Mouse (Mus musculus) hindbrain, embryonic 12.5 days (tissue): ENCODE measurements around the gene Pltp. TPM values are rescaled to one million over a fixed set of nuclear protein-coding genes. Genes with fewer than 3 reads are reported as not detected.

Source experiments
- ATAC-seq: fragments of 200-750 bp; cut with Nextera tagmentation; 2 replicates; pipeline ENCODE4 v1.8.0; 2017; ENCODE audit warnings: moderate TSS enrichment; ENCODE audit not compliant: low FRiP score
- H3K27ac ChIP-seq: fragments of 300-500 bp; sonication (generic); 2 replicates; pipeline ENCODE4 v1.5.1; 2016; ENCODE audit warnings: mild to moderate bottlenecking
- H3K27me3 ChIP-seq: fragments of 300-500 bp; sonication (generic); 2 replicates; pipeline ENCODE4 v1.6.1; 2016; ENCODE audit warnings: mild to moderate bottlenecking
- H3K36me3 ChIP-seq: fragments of 300-500 bp; sonication (generic); 2 replicates; pipeline ENCODE4 v1.6.1; 2016; ENCODE audit warnings: mild to moderate bottlenecking
- H3K4me1 ChIP-seq: fragments of 300-500 bp; sonication (generic); 2 replicates; pipeline ENCODE4 v1.6.1; 2016
- H3K4me2 ChIP-seq: fragments of 300-500 bp; sonication (generic); replicated peaks from 2 replicates; pipeline ENCODE4 v1.6.1; 2016; ENCODE audit warnings: mild to moderate bottlenecking
- H3K4me3 ChIP-seq: fragments of 300-500 bp; sonication (generic); 2 replicates; pipeline ENCODE4 v1.5.1; 2016; ENCODE audit warnings: mild to moderate bottlenecking
- H3K9ac ChIP-seq: fragments of 300-500 bp; sonication (generic); 2 replicates; pipeline ENCODE4 v1.6.1; 2016; ENCODE audit warnings: mild to moderate bottlenecking, moderate library complexity
- H3K9me3 ChIP-seq: fragments of 300-500 bp; sonication (generic); replicated peaks from 2 replicates; pipeline ENCODE4 v1.6.1; 2016; ENCODE audit warnings: mild to moderate bottlenecking
- WGBS: fragments of 180-500 bp; shearing (Covaris S2); methylation state at CpG from one replicate; pipeline ENCODE4 v1.1.7; 2016; 5-methylcytosine and 5-hydroxymethylcytosine counted together
- polyA plus RNA-seq: library from polyadenylated mRNA; unstranded; fragments of >200 nt; fragmentation: Nextera tagmentation; extraction: Ambion mirVana; gene quantifications from 2 replicates; pipeline ENCODE4 v1.2.1, GENCODE M21; 2016

Pltp gene
- polyA plus RNA-seq = 77.3 and 78.5 TPM in 2 replicates

- peak within 1 kb of the TSS; percentile 42 for H3K4me3 ChIP-seq
- peak within 1 kb of the TSS; percentile 52 for H3K9ac ChIP-seq
- H3K9me3 ChIP-seq = no peaks in the 10 kb centered on the region
- peaks cover 34% of the 10 kb centered on the region for H3K27me3 ChIP-seq
- WGBS = under 1% methylated on average over 44 of the region's 47 CpGs
- H3K4me2 ChIP-seq = peak within 1 kb of the TSS; percentile 90
- H3K27ac ChIP-seq = peak within 1 kb of the TSS; percentile 41; the same call in 1 of the 2 replicates
- peak; percentile 85 for ATAC-seq
- H3K4me1 ChIP-seq = peaks cover 27% of the 10 kb centered on the region
- H3K36me3 ChIP-seq = no peaks in the 10 kb centered on the region
Observed at GRCm38 (mm10) chr2:164857101-164857821, at the start of gene Pltp. Gene Pltp (minus strand): TSS chr2:164857711.

GRCm38 (mm10) chr2:164906071-164906470, 48.6 kb upstream of the Pltp start:
- peaks cover 17% of the 10 kb centered on the region for H3K4me1 ChIP-seq
- H3K36me3 ChIP-seq = peaks cover 81% of the 10 kb centered on the region
- 0 out of 2 replicates have a peak, but pooled peaks cover 3% of the 10 kb centered on the region for H3K27me3 ChIP-seq
- peaks cover 7% of the 10 kb centered on the region for H3K9me3 ChIP-seq
- H3K4me3 ChIP-seq = no peak overlapping the region
- no peak for ATAC-seq
- no peak overlapping the region for H3K4me2 ChIP-seq
- WGBS = 96% methylated on average over 4 of the region's 4 CpGs
- no peak overlapping the region for H3K27ac ChIP-seq
- H3K9ac ChIP-seq = no peak overlapping the region

GRCm38 (mm10) chr2:164903496-164903895, 46.0 kb upstream of the Pltp start:
- no peak overlapping the region for H3K9ac ChIP-seq
- 100% methylated on average over 1 of the region's 1 CpGs for WGBS
- ATAC-seq = no peak
- peaks cover 100% of the 10 kb centered on the region for H3K36me3 ChIP-seq
- H3K4me1 ChIP-seq = no peaks in the 10 kb centered on the region
- no peak overlapping the region for H3K4me3 ChIP-seq
- 0 out of 2 replicates have a peak, but pooled peaks cover 3% of the 10 kb centered on the region for H3K27me3 ChIP-seq
- no peak overlapping the region for H3K27ac ChIP-seq
- H3K9me3 ChIP-seq = peaks cover 7% of the 10 kb centered on the region
- H3K4me2 ChIP-seq = no peak overlapping the region

GRCm38 (mm10) chr2:164901380-164901779, 43.9 kb upstream of the Pltp start:
- H3K27me3 ChIP-seq = 0 out of 2 replicates have a peak, but pooled peaks cover 3% of the 10 kb centered on the region
- H3K36me3 ChIP-seq = peaks cover 100% of the 10 kb centered on the region
- no peak overlapping the region for H3K4me3 ChIP-seq
- 92% methylated on average over 13 of the region's 13 CpGs for WGBS
- no peak overlapping the region for H3K27ac ChIP-seq
- no peak overlapping the region for H3K4me2 ChIP-seq
- no peak for ATAC-seq
- no peak overlapping the region for H3K9ac ChIP-seq
- no peaks in the 10 kb centered on the region for H3K4me1 ChIP-seq
- H3K9me3 ChIP-seq = peaks cover 4% of the 10 kb centered on the region

GRCm38 (mm10) chr2:164899723-164900459, 42.4 kb upstream of the Pltp start:
- Histone ChIP-seq H3K27me3 (0 out of 2 replicates have a peak, but pooled peaks cover 3% of the 10 kb centered on the region), H3K4me3 (no peak overlapping the region), H3K36me3 (peaks cover 100% of the 10 kb centered on the region), H3K9ac (no peak overlapping the region), H3K27ac (no peak overlapping the region), H3K9me3 (no peaks in the 10 kb centered on the region), H3K4me2 (no peak overlapping the region), H3K4me1 (no peaks in the 10 kb centered on the region)
- 90% methylated on average over 16 of the region's 16 CpGs for WGBS
- no peak for ATAC-seq

GRCm38 (mm10) chr2:164899034-164899433, 41.5 kb upstream of the Pltp start:
- no peak for ATAC-seq
- Histone ChIP-seq H3K9me3 (no peaks in the 10 kb centered on the region), H3K4me2 (no peak overlapping the region), H3K9ac (no peak overlapping the region), H3K27me3 (0 out of 2 replicates have a peak, but pooled peaks cover 3% of the 10 kb centered on the region), H3K27ac (no peak overlapping the region), H3K4me3 (no peak overlapping the region), H3K4me1 (no peaks in the 10 kb centered on the region), H3K36me3 (peaks cover 100% of the 10 kb centered on the region)
- WGBS = 93% methylated on average over 15 of the region's 15 CpGs

- H3K27ac ChIP-seq = no peak overlapping the region
- no peak overlapping the region for H3K4me2 ChIP-seq
- H3K9ac ChIP-seq = no peak overlapping the region
- no peaks in the 10 kb centered on the region for H3K9me3 ChIP-seq
- peaks cover 100% of the 10 kb centered on the region for H3K36me3 ChIP-seq
- H3K4me1 ChIP-seq = no peaks in the 10 kb centered on the region
- no peak overlapping the region for H3K4me3 ChIP-seq
- no peak for ATAC-seq
- 97% methylated on average over 7 of the region's 7 CpGs for WGBS
- 0 out of 2 replicates have a peak, but pooled peaks cover 3% of the 10 kb centered on the region for H3K27me3 ChIP-seq
Observed at GRCm38 (mm10) chr2:164898008-164898407, 40.5 kb upstream of the Pltp start.

GRCm38 (mm10) chr2:164895885-164896284, 38.4 kb upstream of the Pltp start:
- no peak overlapping the region for H3K9ac ChIP-seq
- H3K4me1 ChIP-seq = no peaks in the 10 kb centered on the region
- no peaks in the 10 kb centered on the region for H3K9me3 ChIP-seq
- H3K36me3 ChIP-seq = peaks cover 100% of the 10 kb centered on the region
- H3K4me2 ChIP-seq = no peak overlapping the region
- ATAC-seq = no peak
- no peak overlapping the region for H3K4me3 ChIP-seq
- no peak overlapping the region for H3K27ac ChIP-seq
- H3K27me3 ChIP-seq = no peaks in the 10 kb centered on the region
- 94% methylated on average over 6 of the region's 6 CpGs for WGBS

- 70% methylated on average over 1 of the region's 1 CpGs for WGBS
- Histone ChIP-seq H3K9me3 (no peaks in the 10 kb centered on the region), H3K4me2 (no peak overlapping the region), H3K27me3 (no peaks in the 10 kb centered on the region), H3K9ac (no peak overlapping the region), H3K36me3 (peaks cover 100% of the 10 kb centered on the region), H3K4me3 (no peak overlapping the region), H3K27ac (no peak overlapping the region), H3K4me1 (no peaks in the 10 kb centered on the region)
- no peak for ATAC-seq
Observed at GRCm38 (mm10) chr2:164894644-164895043, 37.1 kb upstream of the Pltp start.

- no peak overlapping the region for H3K4me3 ChIP-seq
- WGBS = 67% methylated on average over 5 of the region's 5 CpGs
- no peak for ATAC-seq
- no peaks in the 10 kb centered on the region for H3K27me3 ChIP-seq
- H3K4me1 ChIP-seq = no peaks in the 10 kb centered on the region
- H3K27ac ChIP-seq = no peak overlapping the region
- no peak overlapping the region for H3K9ac ChIP-seq
- H3K9me3 ChIP-seq = no peaks in the 10 kb centered on the region
- H3K36me3 ChIP-seq = peaks cover 100% of the 10 kb centered on the region
- H3K4me2 ChIP-seq = no peak overlapping the region
Observed at GRCm38 (mm10) chr2:164894048-164894447, 36.5 kb upstream of the Pltp start.

GRCm38 (mm10) chr2:164892696-164893216, 35.2 kb upstream of the Pltp start:
- H3K27me3 ChIP-seq = no peaks in the 10 kb centered on the region
- 86% methylated on average over 6 of the region's 6 CpGs for WGBS
- no peak for ATAC-seq
- peaks cover 100% of the 10 kb centered on the region for H3K36me3 ChIP-seq
- no peak overlapping the region for H3K4me3 ChIP-seq
- no peaks in the 10 kb centered on the region for H3K9me3 ChIP-seq
- H3K27ac ChIP-seq = no peak overlapping the region
- no peak overlapping the region for H3K4me2 ChIP-seq
- H3K4me1 ChIP-seq = no peaks in the 10 kb centered on the region
- H3K9ac ChIP-seq = no peak overlapping the region

GRCm38 (mm10) chr2:164891908-164892695, 34.6 kb upstream of the Pltp start:
- Histone ChIP-seq H3K27ac (no peak overlapping the region), H3K4me3 (no peak overlapping the region), H3K27me3 (no peaks in the 10 kb centered on the region), H3K9me3 (no peaks in the 10 kb centered on the region), H3K4me2 (no peak overlapping the region), H3K36me3 (peaks cover 100% of the 10 kb centered on the region), H3K4me1 (no peaks in the 10 kb centered on the region), H3K9ac (no peak overlapping the region)
- 87% methylated on average over 15 of the region's 15 CpGs for WGBS
- ATAC-seq = no peak
